Mouse (Mus musculus) G1E (cell line): ENCODE measurements around the gene Col18a1.

Experiments
- CTCF ChIP-seq: IDR thresholded peaks from 2 replicates; pipeline ENCODE4 v1.5.1; 2012; ENCODE audit warnings: low read depth, low read length, inconsistent platforms, mixed read lengths
- GATA1 ChIP-seq: IDR thresholded peaks from 2 replicates; pipeline ENCODE4 v1.6.1; 2012; ENCODE audit warnings: borderline replicate concordance, low read length, inconsistent platforms, mixed read lengths

- TF ChIP-seq CTCF (no peak), GATA1 (no peak)
Observed at GRCm38 (mm10) chr10:77016080-77016479, 150.3 kb downstream of the Col18a1 start.
